Mouse (Mus musculus) lung, postnatal 0 days (tissue): ENCODE results near the gene Synpo2l. TPM values are rescaled to one million over a fixed set of nuclear protein-coding genes. Genes with fewer than 3 reads are reported as not detected.
"Not testable (repeated sequence)": the region's sequence is repeated elsewhere in the genome, so short reads cannot be mapped to it uniquely, and the experiment has no call there.

Experiments used
- ATAC-seq: fragments of 200-750 bp; cut with Nextera tagmentation; 2 replicates; pipeline ENCODE4 v1.8.0; 2017; ENCODE audit warnings: moderate library complexity
- DNase-seq: peaks from one replicate; pipeline ENCODE4 v3.0.0-alpha.2; 2016; ENCODE audit warnings: low spot score
- H3K27ac ChIP-seq: fragments of 300-500 bp; sonication (generic); 2 replicates; pipeline ENCODE4 v1.5.1; 2014; ENCODE audit warnings: antibody characterized with exemption, mild to moderate bottlenecking, low read length, mixed read lengths
- H3K27me3 ChIP-seq: fragments of 300-500 bp; sonication (generic); replicated peaks from 2 replicates; pipeline ENCODE4 v1.6.1; 2014; ENCODE audit warnings: low read length, mixed read lengths; ENCODE audit not compliant: insufficient read depth
- H3K36me3 ChIP-seq: fragments of 300-500 bp; sonication (generic); 2 replicates; pipeline ENCODE4 v1.6.1; 2014; ENCODE audit warnings: low read length, mixed read lengths; ENCODE audit not compliant: insufficient read depth
- H3K4me1 ChIP-seq: fragments of 300-500 bp; sonication (generic); 2 replicates; pipeline ENCODE4 v1.6.1; 2014; ENCODE audit warnings: antibody characterized with exemption, low read depth, low read length, mixed read lengths; ENCODE audit not compliant: insufficient read depth
- H3K4me2 ChIP-seq: fragments of 300-500 bp; sonication (generic); replicated peaks from 2 replicates; pipeline ENCODE4 v1.6.1; 2014; ENCODE audit warnings: low read depth, mild to moderate bottlenecking, low read length, moderate library complexity, mixed read lengths
- H3K4me3 ChIP-seq: fragments of 300-500 bp; sonication (generic); 2 replicates; pipeline ENCODE4 v1.5.1; 2014; ENCODE audit warnings: low read depth, low read length
- H3K9ac ChIP-seq: fragments of 300-500 bp; sonication (generic); replicated peaks from 2 replicates; pipeline ENCODE4 v1.6.1; 2014; ENCODE audit warnings: low read depth, mild to moderate bottlenecking
- H3K9me3 ChIP-seq: fragments of 300-500 bp; sonication (generic); 2 replicates; pipeline ENCODE4 v1.6.1; 2016; ENCODE audit warnings: low read length, mixed read lengths
- CTCF ChIP-seq: IDR thresholded peaks from 2 replicates; pipeline ENCODE4 v1.5.1; 2016; ENCODE audit warnings: antibody characterized with exemption, mild to moderate bottlenecking
- EP300 ChIP-seq: IDR thresholded peaks from 2 replicates; pipeline ENCODE4 v1.6.1; 2016; ENCODE audit warnings: antibody characterized with exemption, mild to moderate bottlenecking, control low read depth
- WGBS: fragments of 180-500 bp; shearing (Covaris S2); extraction: QIAGEN DNeasy Blood & Tissue Kit; methylation state at CpG from one replicate; pipeline ENCODE4 v1.1.7; 2014; 5-methylcytosine and 5-hydroxymethylcytosine counted together
- polyA plus RNA-seq: library from polyadenylated mRNA; unstranded; fragments of >200 nt; fragmentation: Nextera tagmentation; extraction: Ambion mirVana; gene quantifications from 2 replicates; pipeline ENCODE4 v1.2.1, GENCODE M21; 2015

Gene Synpo2l
- polyA plus RNA-seq, 1 experiment from 2014 or later = 0.63 TPM

- DNase-seq (no peak), ATAC-seq (no peak)
- peak overlapping the region; percentile 85 for H3K4me2 ChIP-seq
- peak overlapping the region; percentile 95 for H3K9ac ChIP-seq
- no peaks in the 10 kb centered on the region for H3K27me3 ChIP-seq
- no peaks in the 10 kb centered on the region for H3K9me3 ChIP-seq
- H3K4me1 ChIP-seq = peaks cover 2% of the 10 kb centered on the region; the same call in 1 of the 2 replicates
- H3K4me3 ChIP-seq = peak overlapping the region; percentile 77
- H3K36me3 ChIP-seq = no peaks in the 10 kb centered on the region
- H3K27ac ChIP-seq = peak overlapping the region; percentile 96
- 13% methylated on average over 10 of the region's 10 CpGs for WGBS
- TF ChIP-seq EP300 (no peak), CTCF (no peak)
Observed at GRCm38 (mm10) chr14:20641438-20641875, 26.7 kb downstream of the Synpo2l start.

GRCm38 (mm10) chr14:20640644-20641437 lies 27.3 kb downstream of the Synpo2l start, which contains the start of gene Usp54:
TSS of gene Usp54 (minus strand) at chr14:20641063.
- under 1% methylated on average over 69 of the region's 73 CpGs for WGBS
- H3K4me3 ChIP-seq = peak within 1 kb of the TSS; percentile 77
- peak within 1 kb of the TSS; percentile 95 for H3K9ac ChIP-seq
- H3K4me2 ChIP-seq = peak within 1 kb of the TSS; percentile 85
- peaks cover 2% of the 10 kb centered on the region; the same call in 1 of the 2 replicates for H3K4me1 ChIP-seq
- DNase-seq = peak; percentile 99
- H3K27ac ChIP-seq = peak within 1 kb of the TSS; percentile 96
- H3K36me3 ChIP-seq = no peaks in the 10 kb centered on the region
- H3K27me3 ChIP-seq = no peaks in the 10 kb centered on the region
- peak; percentile 32 for TF ChIP-seq CTCF
- TF ChIP-seq EP300 = peak; percentile 84
- H3K9me3 ChIP-seq = no peaks in the 10 kb centered on the region
- peak; percentile 99 for ATAC-seq

- 3% methylated on average over 16 of the region's 16 CpGs for WGBS
- ATAC-seq = peak; percentile 25
- H3K9me3 ChIP-seq = no peaks in the 10 kb centered on the region
- peak overlapping the region; percentile 85 for H3K4me2 ChIP-seq
- H3K27ac ChIP-seq = peak overlapping the region; percentile 96
- peak overlapping the region; percentile 95 for H3K9ac ChIP-seq
- TF ChIP-seq EP300 (no peak), CTCF (no peak)
- peaks cover 2% of the 10 kb centered on the region; the same call in 1 of the 2 replicates for H3K4me1 ChIP-seq
- no peaks in the 10 kb centered on the region for H3K27me3 ChIP-seq
- H3K4me3 ChIP-seq = peak overlapping the region; percentile 77
- H3K36me3 ChIP-seq = no peaks in the 10 kb centered on the region
- DNase-seq = no peak
Observed at GRCm38 (mm10) chr14:20639918-20640619, 28.1 kb downstream of the Synpo2l start.

GRCm38 (mm10) chr14:20638702-20639101 lies 29.5 kb downstream of the Synpo2l start:
- Histone ChIP-seq H3K4me2 (no peak overlapping the region), H3K9ac (no peak overlapping the region), H3K36me3 (no peaks in the 10 kb centered on the region), H3K27me3 (no peaks in the 10 kb centered on the region), H3K4me3 (no peak overlapping the region), H3K27ac (no peak overlapping the region), H3K4me1 (peaks cover 2% of the 10 kb centered on the region; the same call in 1 of the 2 replicates), H3K9me3 (no peaks in the 10 kb centered on the region)
- WGBS = 88% methylated on average over 6 of the region's 6 CpGs
- TF ChIP-seq CTCF = no peak
- TF ChIP-seq EP300 = no peak
- DNase-seq = no peak
- no peak for ATAC-seq

GRCm38 (mm10) chr14:20637818-20638574 lies 30.2 kb downstream of the Synpo2l start:
- Histone ChIP-seq H3K4me2 (no peak overlapping the region), H3K27ac (no peak overlapping the region), H3K9ac (no peak overlapping the region), H3K4me1 (peaks cover 2% of the 10 kb centered on the region; the same call in 1 of the 2 replicates), H3K4me3 (no peak overlapping the region), H3K36me3 (no peaks in the 10 kb centered on the region), H3K9me3 (no peaks in the 10 kb centered on the region), H3K27me3 (no peaks in the 10 kb centered on the region)
- no peak for ATAC-seq
- no peak for DNase-seq
- 59% methylated on average over 2 of the region's 2 CpGs for WGBS
- TF ChIP-seq CTCF (no peak), EP300 (no peak)

GRCm38 (mm10) chr14:20636968-20637367 lies 31.2 kb downstream of the Synpo2l start:
- H3K9ac ChIP-seq, H3K27me3 ChIP-seq, H3K4me2 ChIP-seq, DNase-seq, H3K36me3 ChIP-seq, ATAC-seq, H3K9me3 ChIP-seq, H3K4me3 ChIP-seq, H3K4me1 ChIP-seq, H3K27ac ChIP-seq: not testable (repeated sequence)
- 92% methylated on average over 3 of the region's 3 CpGs for WGBS
